Mouse (Mus musculus): ENCODE results near the gene Orm2.

The Orm2 gene

GRCm38 (mm10) chr4:63404205-63404604 lies 42.0 kb downstream of the Orm2 start:
- no peak for DNase-seq (ENCODE audit: low read depth in 1 of 2, low spot score in 2 of 2)

GRCm38 (mm10) chr4:63405051-63405450 lies 42.8 kb downstream of the Orm2 start:
- DNase-seq (ENCODE audit: low read depth in 1 of 2, low spot score in 2 of 2), result no peak

GRCm38 (mm10) chr4:63405683-63406082 lies 43.4 kb downstream of the Orm2 start:
- no peak for DNase-seq (ENCODE audit: low read depth in 1 of 2, low spot score in 2 of 2)

- no peak for DNase-seq (ENCODE audit: low read depth in 1 of 2, low spot score in 2 of 2)
Observed at GRCm38 (mm10) chr4:63408247-63408646, 46.0 kb downstream of the Orm2 start.

- no peak for DNase-seq (ENCODE audit: low read depth in 1 of 2, low spot score in 2 of 2)
Observed at GRCm38 (mm10) chr4:63408649-63409048, 46.4 kb downstream of the Orm2 start.

GRCm38 (mm10) chr4:63409317-63409907 lies 47.2 kb downstream of the Orm2 start:
- no peak for DNase-seq (ENCODE audit: low read depth in 1 of 2, low spot score in 2 of 2)

- no peak for DNase-seq (ENCODE audit: low read depth in 1 of 2, low spot score in 2 of 2)
Observed at GRCm38 (mm10) chr4:63409908-63410582, 47.8 kb downstream of the Orm2 start.

GRCm38 (mm10) chr4:63410583-63410934 lies 48.3 kb downstream of the Orm2 start:
- peak; percentile 73 to 85 for DNase-seq (ENCODE audit: low read depth in 1 of 2, low spot score in 2 of 2)

GRCm38 (mm10) chr4:63411222-63411621 lies 49.0 kb downstream of the Orm2 start:
- no peak for DNase-seq (ENCODE audit: low read depth in 1 of 2, low spot score in 2 of 2)

GRCm38 (mm10) chr4:63414951-63415350 lies 52.7 kb downstream of the Orm2 start:
- no peak for DNase-seq (ENCODE audit: low read depth in 1 of 2, low spot score in 2 of 2)
